Mouse (Mus musculus): Measurements from ENCODE around the gene Sirt3.

DNA sequence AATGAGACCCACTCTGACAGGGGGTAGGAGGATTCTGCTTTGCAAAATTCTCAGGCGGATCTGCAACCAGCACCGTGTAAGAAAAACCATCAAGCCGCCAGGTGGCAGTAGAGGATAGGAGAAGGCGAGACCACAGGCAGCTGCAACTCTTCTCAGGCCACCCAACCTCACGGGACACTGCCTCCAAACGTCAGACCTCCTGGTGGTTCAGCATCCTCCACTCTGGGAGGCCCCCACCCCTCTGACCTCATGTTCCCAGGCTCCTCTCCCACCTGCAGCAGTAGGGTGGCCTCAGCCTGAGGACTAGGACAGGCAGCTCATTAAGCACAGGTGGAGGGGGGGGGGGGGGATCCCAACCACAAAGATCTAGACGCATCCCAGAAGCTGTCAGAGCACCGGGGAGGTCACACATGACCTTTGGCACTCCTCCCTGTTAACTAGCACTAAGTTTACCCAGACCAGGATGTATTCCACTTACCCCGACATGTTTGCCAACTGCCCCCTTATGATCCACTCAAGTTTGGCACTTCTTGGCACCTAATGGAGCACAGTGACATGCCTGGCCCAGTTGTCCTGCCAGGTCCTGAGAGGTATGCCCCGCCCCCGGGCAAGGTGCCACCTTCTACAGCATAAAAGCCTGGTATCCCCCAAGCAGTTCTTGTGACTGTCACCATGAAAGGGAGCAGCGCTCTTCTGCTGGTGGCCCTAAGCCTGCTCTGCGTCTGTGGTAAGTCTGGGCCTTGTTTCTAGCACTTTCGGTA lies 37.0 kb downstream of the Sirt3 start, which contains the start of gene Scgb1c1:
- TF ChIP-seq EP300 (IDR thresholded peaks at IDR 0.05; ENCODE audit: insufficient read depth, low read depth, low read length) (0 out of 2 replicates have a peak, but pooled peaks have one; percentile 66), CTCF (IDR thresholded peaks at IDR 0.05; ENCODE audit: low read depth, low read length) (peak; percentile 87)
